Mouse (Mus musculus) midbrain, postnatal 0 days (tissue): Measurements from ENCODE around the gene Vsig10. TPM values are rescaled to one million over a fixed set of nuclear protein-coding genes. Genes with fewer than 3 reads are reported as not detected.
"Not testable (repeated sequence)": the region's sequence is repeated elsewhere in the genome, so short reads cannot be mapped to it uniquely, and the experiment has no call there.

Experiments used
- ATAC-seq: fragments of 200-750 bp; cut with Nextera tagmentation; 2 replicates; pipeline ENCODE4 v1.8.0; 2017; ENCODE audit warnings: moderate number of reproducible peaks, mild to moderate bottlenecking, moderate TSS enrichment, moderate library complexity; ENCODE audit not compliant: low FRiP score
- DNase-seq: peaks from one replicate; pipeline ENCODE4 v3.0.0-alpha.2; 2015; ENCODE audit warnings: low spot score
- H3K27ac ChIP-seq: fragments of 300-500 bp; sonication (generic); 2 replicates; pipeline ENCODE4 v1.5.1; 2014; ENCODE audit warnings: low read depth, mild to moderate bottlenecking, low read length, mixed read lengths
- H3K27me3 ChIP-seq: fragments of 300-500 bp; sonication (generic); 2 replicates; pipeline ENCODE4 v1.6.1; 2014; ENCODE audit warnings: low read length, control low read depth, mixed read lengths; ENCODE audit not compliant: insufficient read depth
- H3K36me3 ChIP-seq: fragments of 300-500 bp; sonication (generic); 2 replicates; pipeline ENCODE4 v1.6.1; 2014; ENCODE audit warnings: low read length, control low read depth, mixed read lengths; ENCODE audit not compliant: insufficient read depth
- H3K4me1 ChIP-seq: fragments of 300-500 bp; sonication (generic); 2 replicates; pipeline ENCODE4 v1.6.1; 2014; ENCODE audit warnings: mild to moderate bottlenecking, control low read depth, antibody characterized with exemption, low read length, mixed read lengths; ENCODE audit not compliant: insufficient read depth
- H3K4me2 ChIP-seq: fragments of 300-500 bp; sonication (generic); 2 replicates; pipeline ENCODE4 v1.6.1; 2014; ENCODE audit warnings: low read depth, mild to moderate bottlenecking, low read length, mixed read lengths; ENCODE audit not compliant: poor library complexity, severe bottlenecking
- H3K4me3 ChIP-seq: fragments of 300-500 bp; sonication (generic); 2 replicates; pipeline ENCODE4 v1.5.1; 2014; ENCODE audit warnings: low read depth, mild to moderate bottlenecking, low read length, moderate library complexity
- H3K9ac ChIP-seq: fragments of 300-500 bp; sonication (generic); replicated peaks from 2 replicates; pipeline ENCODE4 v1.6.1; 2014; ENCODE audit warnings: mild to moderate bottlenecking, low read length, moderate library complexity, mixed read lengths; ENCODE audit not compliant: poor library complexity, severe bottlenecking
- H3K9me3 ChIP-seq: fragments of 300-500 bp; sonication (generic); 2 replicates; pipeline ENCODE4 v1.6.1; 2016; ENCODE audit warnings: low read length, control low read depth
- CTCF ChIP-seq: IDR thresholded peaks from 2 replicates; pipeline ENCODE4 v1.5.1; 2016; ENCODE audit warnings: antibody characterized with exemption, mild to moderate bottlenecking
- WGBS: fragments of 180-500 bp; shearing (Covaris S2); extraction: QIAGEN DNeasy Blood & Tissue Kit; methylation state at CpG from one replicate; pipeline ENCODE4 v1.1.7; 2014; 5-methylcytosine and 5-hydroxymethylcytosine counted together
- polyA plus RNA-seq: library from polyadenylated mRNA; unstranded; fragments of >200 nt; fragmentation: Nextera tagmentation; extraction: Ambion mirVana; gene quantifications from 2 replicates; pipeline ENCODE4 v1.2.1, GENCODE M21; 2015
- total RNA-seq: library from RNA; depleted of rRNA; stranded (reverse); fragments of >200 nt; gene quantifications from 2 replicates; pipeline ENCODE4 v1.2.3, GENCODE M21; 2014

Gene Vsig10
- total and polyA plus RNA-seq, 2 experiments from 2014 or later: 1.5 to 7.1 TPM

GRCm38 (mm10) chr5:117344496-117344895, 25.6 kb downstream of the Vsig10 start:
- not testable (repeated sequence) for H3K4me3 ChIP-seq, H3K4me1 ChIP-seq, H3K27me3 ChIP-seq, H3K27ac ChIP-seq, H3K4me2 ChIP-seq, ATAC-seq, H3K9me3 ChIP-seq, H3K9ac ChIP-seq, DNase-seq, H3K36me3 ChIP-seq
- WGBS: 90% methylated on average over 5 of the region's 5 CpGs
- 0 out of 2 replicates have a peak, but pooled peaks have one; percentile 11 for TF ChIP-seq CTCF

- Histone ChIP-seq H3K4me1 (no peaks in the 10 kb centered on the region), H3K4me2 (no peak overlapping the region), H3K4me3 (no peak overlapping the region), H3K27me3 (no peaks in the 10 kb centered on the region), H3K27ac (no peak overlapping the region), H3K36me3 (no peaks in the 10 kb centered on the region), H3K9me3 (no peaks in the 10 kb centered on the region), H3K9ac (no peak overlapping the region)
- no peak for DNase-seq
- TF ChIP-seq CTCF: no peak
- ATAC-seq: no peak
- 84% methylated on average over 5 of the region's 5 CpGs for WGBS
Observed at GRCm38 (mm10) chr5:117345432-117345976, 26.6 kb downstream of the Vsig10 start.

GRCm38 (mm10) chr5:117346281-117346680, 27.4 kb downstream of the Vsig10 start:
- TF ChIP-seq CTCF: no peak
- no peak overlapping the region for H3K9ac ChIP-seq
- ATAC-seq (no peak), DNase-seq (no peak)
- WGBS: 57% methylated on average over 3 of the region's 3 CpGs
- no peak overlapping the region for H3K4me3 ChIP-seq
- no peaks in the 10 kb centered on the region for H3K4me1 ChIP-seq
- H3K36me3 ChIP-seq: no peaks in the 10 kb centered on the region
- no peaks in the 10 kb centered on the region for H3K27me3 ChIP-seq
- no peak overlapping the region for H3K4me2 ChIP-seq
- H3K27ac ChIP-seq: no peak overlapping the region
- H3K9me3 ChIP-seq: no peaks in the 10 kb centered on the region

GRCm38 (mm10) chr5:117347011-117347410, 28.1 kb downstream of the Vsig10 start:
- WGBS: 77% methylated on average over 5 of the region's 5 CpGs
- H3K4me3 ChIP-seq: no peak overlapping the region
- no peaks in the 10 kb centered on the region for H3K36me3 ChIP-seq
- no peak overlapping the region for H3K27ac ChIP-seq
- H3K27me3 ChIP-seq: no peaks in the 10 kb centered on the region
- H3K4me1 ChIP-seq: no peaks in the 10 kb centered on the region
- DNase-seq (no peak), ATAC-seq (no peak)
- TF ChIP-seq CTCF: no peak
- no peaks in the 10 kb centered on the region for H3K9me3 ChIP-seq
- H3K9ac ChIP-seq: no peak overlapping the region
- no peak overlapping the region for H3K4me2 ChIP-seq

- no peak overlapping the region for H3K27ac ChIP-seq
- ATAC-seq (no peak), DNase-seq (no peak)
- H3K36me3 ChIP-seq: no peaks in the 10 kb centered on the region
- no peaks in the 10 kb centered on the region for H3K9me3 ChIP-seq
- TF ChIP-seq CTCF: no peak
- H3K4me2 ChIP-seq: no peak overlapping the region
- H3K4me3 ChIP-seq: no peak overlapping the region
- no peaks in the 10 kb centered on the region for H3K27me3 ChIP-seq
- H3K9ac ChIP-seq: no peak overlapping the region
- 98% methylated on average over 2 of the region's 2 CpGs for WGBS
- no peaks in the 10 kb centered on the region for H3K4me1 ChIP-seq
Observed at GRCm38 (mm10) chr5:117347838-117348237, 29.0 kb downstream of the Vsig10 start.

- H3K27ac ChIP-seq: no peak overlapping the region
- H3K4me3 ChIP-seq: no peak overlapping the region
- ATAC-seq (peak; percentile 70), DNase-seq (peak; percentile 66)
- H3K4me2 ChIP-seq: no peak overlapping the region
- 24% methylated on average over 19 of the region's 19 CpGs for WGBS
- TF ChIP-seq CTCF: no peak
- no peak overlapping the region for H3K9ac ChIP-seq
- H3K4me1 ChIP-seq: no peaks in the 10 kb centered on the region
- no peaks in the 10 kb centered on the region for H3K27me3 ChIP-seq
- H3K36me3 ChIP-seq: no peaks in the 10 kb centered on the region
- no peaks in the 10 kb centered on the region for H3K9me3 ChIP-seq
Observed at GRCm38 (mm10) chr5:117348279-117348678, 29.4 kb downstream of the Vsig10 start.
